Mouse (Mus musculus) 416B (cell line): ENCODE results near the gene Arhgdig.
A peak's percentile ranks its signal among the peaks of the same experiment; 100 is the strongest.

ENCODE experiments used
- DNase-seq: peaks from one replicate; pipeline ENCODE4 v3.0.0; 2011; ENCODE audit warnings: low read depth

Arhgdig gene

DNA sequence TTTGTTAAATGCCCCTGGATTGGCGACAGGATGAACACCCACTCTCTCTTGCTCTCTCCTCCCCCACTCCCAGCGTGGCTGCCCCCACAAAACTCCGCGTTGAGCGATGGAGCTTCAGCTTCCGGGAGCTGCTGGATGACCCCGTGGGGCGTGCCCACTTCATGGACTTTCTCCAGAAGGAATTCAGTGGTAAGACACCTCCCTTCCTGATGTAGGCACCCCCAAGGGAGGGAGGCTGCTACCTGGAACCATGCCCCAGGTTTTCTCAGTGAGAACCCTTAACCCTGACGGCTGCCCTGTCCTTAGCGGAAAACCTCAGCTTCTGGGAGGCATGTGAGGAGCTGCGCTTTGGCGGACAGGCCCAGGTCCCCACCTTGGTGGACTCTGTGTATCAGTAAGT is at the start of gene Arhgdig:
Arhgdig (minus strand) TSS at position 101 of the 400 bp plus-strand sequence.
- no peak for DNase-seq

DNA sequence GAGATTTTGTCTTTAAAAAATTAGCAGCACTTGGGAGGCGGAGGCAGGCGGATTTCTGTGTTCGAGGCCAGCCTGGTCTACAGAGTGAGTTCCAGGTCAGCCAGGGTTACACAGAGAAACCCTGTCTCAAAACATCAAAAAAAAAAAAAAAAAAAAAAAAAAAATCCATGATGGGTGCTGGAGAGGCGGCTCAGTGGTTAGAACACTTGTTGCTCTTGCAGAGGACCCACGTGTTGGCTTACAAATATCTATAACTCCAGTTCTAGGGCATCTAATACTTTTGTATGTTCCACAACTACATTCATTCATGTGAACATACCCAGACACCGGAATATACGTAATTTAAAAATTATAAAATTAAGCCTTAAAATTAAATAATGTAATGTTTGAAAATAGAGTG is 47.7 kb upstream of the Arhgdig start:
- DNase-seq: no peak

DNA sequence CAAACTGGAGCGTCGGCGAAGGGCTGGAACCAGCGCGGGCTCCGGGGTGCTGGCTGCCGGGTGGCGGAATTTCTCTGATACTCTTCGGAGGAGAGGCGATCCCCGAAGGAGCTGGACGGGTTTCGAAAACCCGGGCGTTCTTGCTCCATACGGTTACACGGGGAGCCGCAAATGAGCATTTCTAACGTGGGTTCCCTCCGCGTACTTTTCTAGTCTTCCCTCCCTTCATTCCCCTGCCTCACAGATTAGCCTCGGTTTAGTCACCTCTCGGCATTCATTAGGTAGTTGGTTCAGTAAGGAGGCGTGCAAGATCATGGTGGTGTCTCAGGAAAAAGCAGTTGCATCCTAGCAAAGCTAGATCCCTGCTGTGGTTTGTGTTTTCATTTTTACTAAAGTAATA is 45.8 kb upstream of the Arhgdig start:
- DNase-seq: no peak

DNA sequence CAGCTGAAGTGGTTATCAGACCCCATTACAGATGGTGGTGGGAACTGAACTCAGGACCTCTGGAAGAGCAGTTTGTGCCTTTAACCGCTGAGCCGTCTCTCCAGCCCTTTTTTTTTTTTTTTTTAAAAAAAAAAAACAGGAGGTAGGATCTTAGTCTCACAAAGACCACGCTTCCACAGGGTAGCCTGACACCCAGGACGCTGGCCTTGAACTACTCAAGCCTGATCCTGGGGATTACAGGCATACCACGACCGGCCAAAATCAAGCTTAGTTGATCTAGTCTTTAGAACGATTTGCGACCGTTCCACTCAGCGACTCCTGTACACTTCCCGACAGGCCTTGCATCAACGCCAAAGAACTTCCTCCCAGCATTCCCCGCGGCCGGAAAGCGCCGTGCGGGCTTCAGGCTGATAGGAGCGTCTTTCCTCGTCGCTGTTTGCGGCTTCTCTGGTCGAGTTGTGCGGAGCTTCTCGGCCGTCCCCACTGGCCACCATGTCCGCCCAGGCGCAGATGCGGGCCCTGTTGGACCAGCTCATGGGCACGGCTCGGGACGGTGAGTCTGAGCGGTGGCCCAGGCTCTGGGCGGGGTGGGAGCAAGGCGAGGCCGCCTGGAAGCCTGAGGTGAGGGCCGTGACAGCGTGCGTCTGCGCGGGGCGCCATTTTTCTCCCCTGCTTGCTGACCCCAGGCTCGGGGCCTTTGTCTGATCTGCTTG is 45.1 kb upstream of the Arhgdig start, which contains the start of gene Luc7l:
Luc7l (plus strand) TSS at position 358 of the 713 bp plus-strand sequence.
- peak; percentile 95 for DNase-seq

DNA sequence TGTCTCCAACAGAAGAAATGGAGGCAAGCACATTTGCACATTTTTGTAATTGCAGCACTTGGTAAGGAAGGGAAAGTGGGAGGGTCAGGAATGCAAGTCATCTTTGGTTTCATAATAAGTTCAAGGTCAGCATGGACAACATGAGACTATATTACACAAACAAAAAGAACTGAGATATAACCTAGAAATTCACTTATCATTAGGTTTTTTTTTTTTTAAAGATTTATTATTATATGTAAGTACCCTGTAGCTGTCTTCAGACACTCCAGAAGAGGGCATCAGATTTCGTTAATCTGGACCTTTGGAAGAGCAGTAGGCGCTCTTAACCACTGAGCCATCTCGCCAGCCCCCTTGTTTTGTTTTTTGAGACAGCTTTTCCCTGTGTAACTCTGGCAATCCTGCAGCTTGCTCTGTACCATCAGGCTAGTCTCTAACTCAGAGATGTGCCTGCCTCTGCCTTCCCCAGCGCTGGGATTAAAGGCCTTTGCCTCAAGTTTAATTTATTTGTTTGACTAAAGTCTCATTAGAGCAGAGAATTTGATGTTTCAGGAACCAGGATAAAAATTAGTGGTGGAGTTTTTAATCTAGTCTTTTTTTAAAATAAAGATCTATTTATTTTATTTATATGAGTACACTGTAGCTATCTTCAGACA is 44.4 kb upstream of the Arhgdig start:
- peak; percentile 70 for DNase-seq

DNA sequence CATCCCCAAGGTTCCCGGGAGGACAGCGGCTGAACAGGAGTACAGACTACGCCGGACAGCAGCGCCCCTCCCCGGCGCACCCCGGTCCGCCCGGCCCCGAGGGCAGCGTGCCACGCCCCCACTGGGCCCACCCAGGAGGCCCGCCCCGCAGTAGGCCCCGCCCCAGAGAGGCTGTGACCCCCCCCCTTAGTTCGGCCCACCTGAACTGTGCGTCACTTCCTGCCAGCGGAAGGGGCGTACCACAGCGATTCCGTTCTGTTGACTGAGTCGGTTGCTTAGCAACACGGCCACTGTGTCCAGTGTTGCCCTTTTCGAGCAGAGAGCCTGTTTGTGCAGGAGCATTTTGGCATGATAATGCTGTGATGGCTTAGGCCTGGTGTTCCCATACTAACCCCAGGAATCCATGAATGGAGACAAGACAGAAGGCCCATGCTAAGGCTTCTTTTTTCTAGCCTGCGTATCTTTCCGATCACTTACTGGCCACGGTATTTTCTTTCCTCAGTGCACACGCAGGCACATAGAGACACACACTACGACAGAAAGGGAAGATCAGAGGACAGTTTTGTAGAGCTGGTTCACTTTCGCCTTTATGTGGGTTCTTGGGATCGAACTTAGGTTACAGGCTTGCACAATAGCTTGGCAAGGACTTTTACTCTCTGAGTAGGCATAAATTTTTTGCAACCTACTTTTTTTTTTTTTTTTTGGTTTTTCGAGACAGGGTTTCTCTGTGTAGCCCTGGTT is 36.7 kb upstream of the Arhgdig start, which contains the start of gene Fam234a:
Fam234a (minus strand) TSS at position 142 of the 741 bp plus-strand sequence.
- peak; percentile 96 for DNase-seq

DNA sequence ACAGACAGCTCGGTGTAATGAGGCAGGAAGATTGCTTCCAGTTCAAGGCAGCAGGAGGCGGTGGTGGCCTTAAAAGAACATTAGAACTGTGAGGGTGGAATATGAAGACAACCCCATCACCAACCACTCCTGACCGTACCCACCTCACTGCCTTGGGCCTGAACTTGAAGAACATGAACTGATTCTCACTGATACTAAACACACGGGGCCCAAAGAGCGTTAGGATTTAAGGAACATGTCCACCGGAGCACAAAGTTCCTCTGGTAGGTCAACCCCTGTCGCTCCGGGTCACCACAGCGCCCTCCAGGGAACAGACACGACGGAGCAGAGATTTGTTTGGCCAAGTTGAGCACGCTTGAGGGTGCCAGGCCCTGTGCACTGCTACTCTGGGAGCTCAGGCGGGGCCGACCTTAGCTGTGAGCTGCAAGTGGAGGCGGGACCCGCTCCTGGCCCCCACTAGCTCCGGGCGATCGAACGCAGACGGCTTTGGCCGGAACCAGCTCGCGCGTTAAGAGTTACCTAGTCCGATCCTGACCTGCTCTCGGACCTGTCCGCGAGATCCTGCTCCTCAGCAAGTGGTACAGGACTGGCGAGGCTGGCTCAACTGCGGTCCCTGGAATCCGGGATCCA is 36.0 kb upstream of the Arhgdig start:
- DNase-seq: peak; percentile 87

DNA sequence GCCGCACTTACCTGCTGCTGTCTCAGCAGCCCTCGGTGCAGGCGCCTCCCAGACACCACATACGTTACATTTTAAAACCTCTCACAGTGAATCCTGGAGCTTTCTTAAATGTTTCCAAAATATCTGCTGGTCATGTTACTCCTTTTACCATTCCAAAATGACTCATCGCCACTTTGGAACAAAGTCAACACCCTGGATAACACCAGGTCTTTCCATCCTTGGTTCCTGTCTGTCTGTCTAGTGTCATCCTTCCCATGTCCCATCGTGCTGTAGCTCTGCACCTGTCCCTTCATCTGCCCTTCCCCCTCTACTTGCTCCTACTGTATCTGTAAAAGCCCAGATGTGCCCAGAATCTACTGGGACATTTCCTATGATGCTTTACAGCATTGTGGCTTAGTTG is 33.4 kb upstream of the Arhgdig start:
- DNase-seq: no peak

DNA sequence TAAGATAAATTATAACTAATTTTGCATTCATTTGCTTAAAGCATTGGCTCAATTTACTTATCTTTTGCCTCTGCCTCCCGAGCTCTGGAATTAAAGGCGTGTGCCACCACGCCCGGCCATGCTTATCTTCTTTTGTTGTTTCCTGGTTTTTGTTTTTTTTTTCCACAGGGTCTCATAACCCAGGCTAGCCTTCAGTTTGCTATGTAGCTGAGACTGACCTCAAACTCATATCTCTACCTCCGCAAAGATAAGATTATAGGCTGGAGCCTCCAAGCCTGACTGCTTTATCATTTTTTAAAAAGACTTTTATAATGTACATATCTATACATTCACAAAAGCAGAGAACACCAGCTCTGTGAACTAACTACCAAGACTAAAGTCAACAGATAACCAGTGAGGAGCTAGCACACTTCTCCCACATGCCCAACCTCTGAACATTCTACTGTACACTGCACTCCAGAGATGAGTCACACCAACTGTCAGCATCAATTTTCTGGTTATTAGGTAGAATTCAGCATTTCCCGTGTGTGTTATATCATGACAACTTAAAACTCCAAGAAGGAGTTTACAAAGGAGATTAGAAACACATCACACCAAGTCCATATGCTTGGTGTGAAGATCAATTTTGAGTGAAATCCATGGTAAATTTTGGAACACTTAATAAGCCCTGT is 32.7 kb upstream of the Arhgdig start:
- no peak for DNase-seq

DNA sequence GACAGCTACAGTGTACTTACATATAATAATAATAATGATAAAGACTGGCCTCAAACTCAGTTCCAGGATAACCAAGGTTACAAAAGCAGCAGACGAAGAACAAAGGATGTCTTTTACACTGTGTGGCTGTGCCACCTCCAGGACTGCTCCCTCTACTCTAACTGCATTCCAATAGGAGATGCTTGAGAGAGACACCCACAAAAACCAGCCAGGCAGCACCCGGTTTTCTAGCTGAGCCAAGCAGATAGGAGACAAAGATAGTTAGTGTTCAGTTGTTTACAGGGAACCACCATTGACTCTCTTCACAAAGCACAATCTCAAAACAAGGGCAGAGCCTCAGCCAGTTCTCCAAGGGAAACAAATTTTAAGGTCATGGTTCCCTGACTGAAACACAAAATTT is 32.0 kb upstream of the Arhgdig start:
- no peak for DNase-seq

DNA sequence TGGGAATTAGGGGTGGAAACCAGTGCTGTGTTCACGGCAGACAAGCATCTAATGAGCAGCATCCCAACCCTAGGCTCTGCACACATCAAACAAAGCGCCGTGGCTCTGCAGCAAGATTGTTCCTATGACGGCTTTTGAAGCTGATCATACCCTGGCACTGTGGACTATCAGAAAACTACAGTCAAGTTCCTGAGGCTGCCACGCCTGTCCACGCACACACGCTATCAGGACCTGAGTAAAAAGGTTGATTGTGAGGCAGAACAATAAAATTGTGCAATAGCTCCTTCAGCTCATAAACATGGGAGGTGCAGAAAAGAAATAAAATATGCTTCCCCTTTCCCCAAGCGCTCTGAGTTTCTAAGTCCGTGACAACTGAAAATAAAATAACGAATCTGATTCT is 30.1 kb upstream of the Arhgdig start:
- no peak for DNase-seq

DNA sequence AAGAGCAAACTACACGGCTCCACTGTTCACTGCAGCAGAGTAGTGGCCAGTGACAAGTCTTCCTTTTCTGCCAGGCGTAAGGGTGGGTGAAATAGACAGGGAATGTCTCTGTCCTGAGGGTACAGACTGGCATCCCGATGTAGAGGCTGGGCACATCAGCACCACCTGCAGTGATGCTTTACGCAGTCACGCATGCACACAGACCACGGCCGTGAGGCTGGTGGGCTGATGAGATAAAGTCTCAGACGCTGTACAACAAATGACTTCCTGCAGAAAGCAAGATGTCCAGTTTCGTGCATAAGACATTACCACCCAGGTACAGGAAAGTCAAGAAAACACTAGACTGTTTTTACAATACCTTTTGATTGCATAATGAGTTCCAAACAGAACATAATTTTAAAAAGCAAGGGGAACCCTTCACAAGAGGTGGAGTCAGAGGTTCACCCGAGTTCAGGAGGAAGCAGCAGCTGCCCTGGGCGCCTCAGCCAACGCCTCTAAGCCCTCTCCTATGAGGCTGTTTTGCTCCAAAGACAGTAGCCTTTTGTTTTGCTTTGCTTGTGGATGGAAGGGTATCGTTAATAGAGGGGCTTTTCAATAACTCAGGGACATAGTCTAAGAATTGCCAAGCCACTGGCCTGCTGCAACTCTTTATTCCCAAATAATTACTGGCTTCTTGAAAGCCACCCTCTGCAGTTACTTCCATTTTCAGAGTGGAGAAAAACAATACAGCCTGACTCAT is 27.7 kb upstream of the Arhgdig start:
- no peak for DNase-seq

DNA sequence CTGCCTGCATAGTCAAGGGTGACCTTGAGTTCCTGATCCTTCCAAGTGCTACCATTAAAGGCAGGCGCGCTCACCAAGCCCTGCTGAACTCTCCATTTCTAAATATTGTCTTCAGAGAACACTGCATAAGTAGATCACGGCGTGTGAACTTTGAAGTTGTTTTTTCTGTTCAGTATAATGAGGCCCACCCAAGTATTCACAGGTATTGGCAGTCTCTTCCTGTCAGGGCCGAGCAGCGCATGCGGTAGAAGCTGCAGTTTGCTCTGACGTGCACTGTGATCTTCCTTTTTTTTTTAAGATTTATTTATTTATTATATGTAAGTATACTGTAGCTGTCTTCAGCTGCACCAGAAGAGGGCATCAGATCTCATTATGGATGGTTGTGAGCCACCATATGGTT is 26.8 kb upstream of the Arhgdig start:
- DNase-seq: no peak

DNA sequence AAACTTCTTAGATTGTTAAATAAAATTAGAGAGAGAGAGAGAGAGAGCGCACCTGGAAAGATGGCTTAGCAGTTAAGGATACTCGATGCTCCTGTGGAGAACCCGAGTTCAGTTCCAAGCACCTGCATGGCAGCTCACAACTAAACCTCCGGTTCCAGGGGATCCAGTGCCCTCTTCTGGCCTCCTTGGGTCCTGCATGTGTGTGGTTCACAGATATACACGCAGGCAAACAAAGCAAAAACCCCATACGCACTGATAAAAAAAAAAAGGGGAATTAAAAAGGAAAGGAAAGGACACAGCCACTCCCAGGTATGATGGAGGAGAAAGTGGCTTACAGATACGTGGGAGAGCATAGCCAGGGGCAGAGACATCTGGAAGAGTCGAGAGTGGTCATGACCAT is 25.3 kb upstream of the Arhgdig start:
- DNase-seq: peak; percentile 37

DNA sequence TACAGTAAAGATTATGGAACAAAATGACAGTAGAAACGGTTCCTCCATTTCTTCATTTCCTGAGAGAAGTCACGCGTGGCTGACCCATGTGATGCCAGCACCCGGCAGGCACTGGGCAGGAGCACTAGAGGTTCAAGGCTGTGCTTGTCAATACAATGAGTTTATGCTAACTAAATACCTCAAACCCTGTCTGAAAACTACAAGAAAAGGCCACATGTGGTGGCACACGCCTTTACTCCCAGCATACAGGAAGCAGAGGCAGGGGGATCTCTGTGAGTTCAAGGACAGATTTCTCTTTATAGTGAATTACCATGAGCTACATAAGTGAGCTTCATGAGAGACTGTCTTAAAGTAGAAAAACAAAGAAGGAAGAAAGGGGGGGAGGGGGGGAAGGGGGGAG is 23.6 kb upstream of the Arhgdig start:
- DNase-seq: peak; percentile 31

DNA sequence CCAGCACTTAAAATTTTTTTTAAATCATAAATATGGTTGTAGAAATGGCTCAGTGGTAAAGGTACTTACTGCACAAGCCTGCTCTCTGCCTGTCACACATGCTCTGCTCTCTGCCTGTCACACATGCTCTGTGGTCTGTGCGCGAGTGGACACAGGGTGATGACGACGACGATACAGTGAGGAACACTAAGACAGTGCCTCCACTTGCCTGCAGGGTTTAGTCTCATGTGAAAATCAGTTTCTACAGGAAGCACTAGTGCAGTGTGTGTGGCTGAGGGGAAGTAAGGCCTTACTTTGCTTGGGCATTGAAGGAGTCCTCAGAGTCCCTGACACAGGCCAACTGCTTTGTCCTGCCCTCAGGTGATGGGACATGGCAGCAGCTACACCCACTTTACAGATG is 22.2 kb upstream of the Arhgdig start:
- peak; percentile 24 for DNase-seq

DNA sequence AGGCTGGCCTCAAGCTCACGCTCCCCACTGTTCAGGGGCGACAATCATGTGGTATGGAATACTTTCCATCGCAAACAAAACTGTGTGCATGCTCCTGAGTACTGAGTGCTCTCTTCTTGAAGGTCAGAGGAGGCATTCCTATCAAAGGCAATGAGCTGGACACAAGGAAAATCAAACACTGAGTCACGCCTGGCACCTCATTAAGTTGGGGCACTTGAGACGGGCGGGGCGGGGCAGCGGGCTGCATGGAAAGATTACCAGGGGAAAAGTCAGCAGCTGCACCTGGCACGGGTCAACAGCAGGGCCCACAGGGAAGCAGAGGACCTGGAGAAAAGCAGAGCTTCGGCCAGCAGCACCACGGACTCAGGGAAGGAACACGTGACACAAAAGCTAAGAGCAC is 17.6 kb upstream of the Arhgdig start:
- DNase-seq: no peak

DNA sequence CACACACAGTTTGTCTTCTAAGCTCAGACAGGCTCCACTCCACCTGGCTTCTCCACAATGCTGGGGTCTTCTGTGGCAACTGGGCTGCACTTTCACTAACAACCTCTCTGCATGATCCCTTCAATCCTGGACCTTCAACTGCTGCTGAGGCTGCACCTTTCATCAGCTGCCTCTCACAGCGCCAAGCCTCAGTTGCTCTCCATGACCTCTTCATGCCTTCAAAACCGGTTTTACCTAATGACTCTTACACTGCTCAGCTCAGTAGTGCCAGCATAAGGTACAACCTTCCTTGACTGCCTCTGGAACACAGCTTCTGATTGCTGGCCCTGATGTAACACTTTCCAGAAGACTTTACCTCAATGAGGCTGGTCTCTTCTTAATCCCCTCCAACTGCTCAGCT is 13.9 kb upstream of the Arhgdig start:
- DNase-seq: no peak

DNA sequence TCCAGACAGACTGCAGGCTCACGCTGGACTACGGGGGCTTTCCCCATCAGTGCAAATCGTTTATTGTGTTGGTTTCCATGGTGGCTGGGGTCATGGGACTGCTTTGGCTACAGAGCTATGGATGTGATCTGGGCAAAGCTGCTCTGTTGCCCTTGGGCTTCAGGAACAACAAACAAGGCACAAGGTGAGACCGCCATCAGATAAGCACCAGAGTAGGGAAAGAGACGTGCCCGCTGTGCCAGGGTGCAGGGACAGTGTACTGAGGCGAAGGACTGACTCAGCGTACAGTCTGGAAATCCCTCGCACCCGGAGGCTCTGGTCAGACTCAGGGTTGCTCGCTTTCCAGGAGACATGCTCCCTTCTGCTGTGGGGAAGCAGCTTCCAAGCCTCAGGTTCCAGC is 5.1 kb upstream of the Arhgdig start:
- DNase-seq: no peak

DNA sequence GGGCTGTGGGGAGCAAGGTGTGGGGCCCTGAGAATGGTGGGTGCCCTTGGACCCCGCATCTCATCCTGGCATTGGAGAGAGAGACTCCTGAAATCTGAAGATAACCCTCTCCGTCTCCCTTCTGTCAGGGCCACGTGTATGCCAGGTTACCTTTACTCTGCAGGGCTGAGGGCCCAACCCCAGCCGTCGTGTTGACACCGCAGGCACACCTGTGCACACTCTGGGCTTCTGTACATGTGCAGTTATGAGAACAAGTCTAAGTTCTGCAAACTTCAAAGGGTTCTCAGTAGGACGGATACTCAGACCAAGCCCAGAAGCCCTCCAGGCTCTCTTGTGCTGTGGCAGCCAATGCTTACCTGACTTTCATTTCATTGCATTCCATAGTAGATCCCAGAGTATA is 4.7 kb upstream of the Arhgdig start:
- DNase-seq: no peak

DNA sequence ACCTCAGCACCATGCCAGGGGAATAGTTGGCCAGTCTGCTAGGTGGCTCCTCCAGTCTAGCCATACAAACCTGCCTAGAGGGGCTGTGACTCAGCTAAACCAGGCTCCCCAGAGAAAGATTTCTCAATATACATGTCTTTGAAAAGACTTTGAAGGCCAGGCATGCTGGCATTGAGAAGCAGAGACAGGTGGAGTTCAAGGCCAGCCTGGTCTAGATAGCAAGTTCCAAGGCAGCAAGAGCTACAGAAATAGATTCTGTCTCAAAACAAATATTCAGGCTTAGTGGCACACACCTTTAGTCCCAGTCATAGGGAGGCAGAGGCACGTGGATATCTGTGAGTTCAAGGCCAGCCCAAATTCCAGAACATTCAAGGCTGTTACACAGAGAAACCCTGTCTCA is 1.2 kb downstream of the Arhgdig start:
- DNase-seq: peak; percentile 15
